In genomic region chr11:76570201-76570731, GRCm38 (mm10) we compare ENCODE assay signal across 8 mouse cellular contexts. TPM values are rescaled to one million over a fixed set of nuclear protein-coding genes. Genes with fewer than 3 reads are reported as not detected.
A peak's percentile ranks its signal among the peaks of the same experiment; 100 is the strongest.
DNase-seq lines count a peak whose midpoint lies in the region; ATAC-seq lines count a peak whose summit lies in the region.

No protein-coding gene starts in this region.

- intact Hi-C loops in gastrocnemius, postnatal 14 days (cut with DNase I; ENCODE audit: low total_unique reads) = loop anchor here (10.0 kb wide), 1 partner anchor 45 kb away; no protein-coding TSS in a partner anchor

- no peak for ATAC-seq in forebrain, embryonic 14.5 days
- ATAC-seq in limb, embryonic 11.5 days (ENCODE audit: insufficient number of reproducible peaks, low FRiP score, low TSS enrichment, low read depth) = no peak
- no peak for ATAC-seq in megakaryocyte progenitor cell, adult 5-6 weeks (replicated peaks; ENCODE audit: poor library complexity)

- H3K27ac ChIP-seq in forebrain, embryonic 14.5 days (ENCODE audit: low read depth, low read length) = no peak overlapping the region
- H3K27ac ChIP-seq in limb, embryonic 11.5 days (replicated peaks; ENCODE audit: low read depth, low read length) = no peak overlapping the region

- H3K4me1 ChIP-seq in forebrain, embryonic 14.5 days (ENCODE audit: control insufficient read depth, insufficient read depth, low read length) = peaks cover 13% of the 10 kb centered on the region; the same call in 1 of the 2 replicates
- H3K4me1 ChIP-seq in limb, embryonic 11.5 days (ENCODE audit: control insufficient read depth, insufficient read depth, low read length) = peaks cover 39% of the 10 kb centered on the region

- H3K9me3 ChIP-seq in forebrain, embryonic 14.5 days (replicated peaks; ENCODE audit: control insufficient read depth, low read length) = no peaks in the 10 kb centered on the region
- no peaks in the 10 kb centered on the region for H3K9me3 ChIP-seq in limb, embryonic 11.5 days (ENCODE audit: control insufficient read depth, low read length)

- WGBS in forebrain, embryonic 14.5 days = 7% methylated on average over 10 of the region's 10 CpGs
- 4% methylated on average over 10 of the region's 10 CpGs for WGBS in limb, embryonic 11.5 days

- H3K4me2 ChIP-seq in forebrain, embryonic 14.5 days (ENCODE audit: low read length) = peak overlapping the region; percentile 98
- peak overlapping the region; percentile 92 for H3K4me2 ChIP-seq in limb, embryonic 11.5 days (ENCODE audit: low read depth, severe bottlenecking)

- peaks cover 6% of the 10 kb centered on the region; the same call in 1 of the 2 replicates for H3K27me3 ChIP-seq in forebrain, embryonic 14.5 days (replicated peaks; ENCODE audit: control insufficient read depth, insufficient read depth, low read length)
- H3K27me3 ChIP-seq in limb, embryonic 11.5 days (ENCODE audit: control insufficient read depth, insufficient read depth, low read length) = no peaks in the 10 kb centered on the region

- no peaks in the 10 kb centered on the region for H3K36me3 ChIP-seq in forebrain, embryonic 14.5 days (ENCODE audit: control insufficient read depth, insufficient read depth, low read length)
- H3K36me3 ChIP-seq in limb, embryonic 11.5 days (ENCODE audit: control insufficient read depth, insufficient read depth, low read length) = no peaks in the 10 kb centered on the region

- peak overlapping the region; percentile 63 for H3K4me3 ChIP-seq in forebrain, embryonic 14.5 days (ENCODE audit: low read depth, low read length)
- peak overlapping the region; percentile 82 for H3K4me3 ChIP-seq in limb, embryonic 11.5 days (ENCODE audit: low read depth, low read length)

- H3K9ac ChIP-seq in forebrain, embryonic 14.5 days (ENCODE audit: low read length) = peak overlapping the region; percentile 82
- peak overlapping the region; percentile 88 for H3K9ac ChIP-seq in limb, embryonic 11.5 days (ENCODE audit: low read length)

- peak; percentile 62 for DNase-seq in layer of hippocampus, adult 9-11 months
- no peak for DNase-seq in layer of hippocampus, postnatal 25 days (ENCODE audit: extremely low spot score in 1 of 2, low spot score in 1 of 2)
- no peak for DNase-seq in forebrain, embryonic 14.5 days (ENCODE audit: low spot score)
- no peak for DNase-seq in limb, embryonic 11.5 days (ENCODE audit: low spot score)
- peak; percentile 23 for DNase-seq in right cerebral cortex, postnatal 14 days
- DNase-seq in gastrocnemius, postnatal 14 days = no peak
- DNase-seq in gastrocnemius, postnatal 4 days (ENCODE audit: low spot score in 2 of 2) = no peak

RNA-seq across cellular contexts. Expression of gene Abr, which starts 51.8 kb away (rescaled TPM):
- total RNA-seq in layer of hippocampus, postnatal 25 days (2021) = 100 to 1,000 TPM; 487 to 511 TPM
- 88.8 and 105 TPM in 2 replicates for polyA plus RNA-seq in forebrain, embryonic 14.5 days (2014; fragmentation: Nextera tagmentation; extraction: Ambion mirVana)
- 45.2 and 50.1 TPM in 2 replicates for polyA plus RNA-seq in limb, embryonic 11.5 days (2014; fragmentation: Nextera tagmentation; extraction: Ambion mirVana)
- total RNA-seq in megakaryocyte progenitor cell, adult 5-6 weeks (2015) = 25.2 and 32.5 TPM in 2 replicates
- 45.9 and 49.7 TPM in 2 replicates for total RNA-seq in megakaryocyte progenitor cell, adult 5-6 weeks (2017)
- 10 to 100 TPM; 15.4 to 18.2 TPM for total RNA-seq in gastrocnemius, postnatal 14 days (2021)
- 10 to 100 TPM; 32.4 to 37.8 TPM for total RNA-seq in gastrocnemius, postnatal 4 days (2021)

Comparison
In these comparisons a context has a peak if more than half of its experiments do, and no peak if none do; other contexts are left out.
1. DNase-seq: peak in layer of hippocampus, adult 9-11 months (single experiment) and right cerebral cortex, postnatal 14 days (single experiment); none in layer of hippocampus, postnatal 25 days (0 of 2), forebrain, embryonic 14.5 days (single experiment), limb, embryonic 11.5 days (single experiment), gastrocnemius, postnatal 14 days (single experiment) and gastrocnemius, postnatal 4 days (0 of 2).
2. RNA of gene Abr, which starts 51.8 kb away (total RNA-seq): 487 to 511 TPM in layer of hippocampus, postnatal 25 days; 25.2 to 49.7 TPM in megakaryocyte progenitor cell, adult 5-6 weeks, 32.4 to 37.8 TPM in gastrocnemius, postnatal 4 days and 15.4 to 18.2 TPM in gastrocnemius, postnatal 14 days; every median in the first group is over 4 times any median in the second.